35 mouse cellular contexts compared by ENCODE assay signal in the genomic region with DNA sequence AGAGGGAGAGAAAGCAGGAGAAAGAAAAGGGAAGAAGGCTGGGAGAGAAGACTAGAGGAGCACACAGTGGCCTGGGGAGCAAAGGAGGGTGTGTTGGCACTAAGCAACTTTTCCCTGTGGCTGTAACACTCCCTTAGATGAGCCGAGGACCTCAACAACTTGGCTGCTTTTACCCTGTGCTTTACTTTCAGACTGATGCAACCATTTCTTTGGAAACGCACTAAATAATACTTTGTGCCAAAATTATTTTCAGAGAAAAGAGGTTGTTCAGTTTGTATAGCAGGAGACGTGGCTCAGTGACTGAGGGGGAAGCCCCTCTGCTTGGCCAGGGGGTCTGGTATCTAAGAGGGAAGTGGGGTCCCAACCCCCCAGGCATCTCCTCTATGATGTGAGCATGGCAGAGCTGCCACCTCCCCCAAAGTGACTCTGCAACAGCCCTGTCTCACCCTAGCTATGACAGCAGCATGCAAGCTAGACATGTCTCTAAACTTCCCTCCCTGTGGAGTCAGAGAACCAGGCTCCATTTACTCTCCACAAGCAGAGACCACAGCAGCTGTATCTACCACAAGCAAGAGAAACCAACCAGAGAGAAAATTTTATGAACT. TPM values are rescaled to one million over a fixed set of nuclear protein-coding genes. Genes with fewer than 3 reads are reported as not detected.
A peak's percentile ranks its signal among the peaks of the same experiment; 100 is the strongest.
DNase-seq lines count a peak whose midpoint lies in the region; ATAC-seq lines count a peak whose summit lies in the region.
"Had no signal": no experiment of that assay in that cellular context is flagged by ENCODE, and none has a peak within 500 bp of the region (broad histone marks: within the 10 kb centered on the region; RNA-seq: fewer than 3 reads in every experiment).

No protein-coding gene starts in this region.

- no peaks in the 10 kb centered on the region for H3K27me3 ChIP-seq in intestine, embryonic 14.5 days (replicated peaks; ENCODE audit: control insufficient read depth, insufficient read depth, low read length)
- no peaks in the 10 kb centered on the region for H3K27me3 ChIP-seq in intestine, embryonic 15.5 days (replicated peaks)
- no peaks in the 10 kb centered on the region for H3K27me3 ChIP-seq in midbrain, embryonic 10.5 days (ENCODE audit: low read depth, poor library complexity, severe bottlenecking)
- no peaks in the 10 kb centered on the region for H3K27me3 ChIP-seq in midbrain, embryonic 13.5 days
- H3K27me3 ChIP-seq in limb, embryonic 11.5 days (ENCODE audit: control insufficient read depth, insufficient read depth, low read length): no peaks in the 10 kb centered on the region
- H3K27me3 ChIP-seq: embryonic facial prominence, embryonic 12.5 days; forebrain, embryonic 12.5 days; heart, embryonic 13.5 days; hindbrain, embryonic 12.5 days; midbrain, embryonic 12.5 days had no signal

- H3K27ac ChIP-seq in intestine, embryonic 14.5 days (ENCODE audit: low read depth): no peak overlapping the region
- H3K27ac ChIP-seq in intestine, embryonic 15.5 days: no peak overlapping the region
- no peak overlapping the region for H3K27ac ChIP-seq in midbrain, embryonic 10.5 days (replicated peaks)
- no peak overlapping the region for H3K27ac ChIP-seq in midbrain, embryonic 13.5 days
- no peak overlapping the region for H3K27ac ChIP-seq in limb, embryonic 11.5 days (replicated peaks; ENCODE audit: low read depth, low read length)
- H3K27ac ChIP-seq: embryonic facial prominence, embryonic 12.5 days; forebrain, embryonic 12.5 days; heart, embryonic 13.5 days; hindbrain, embryonic 12.5 days; kidney, postnatal 0 days; left cerebral cortex, adult 2 months; macrophage; midbrain, embryonic 12.5 days had no signal

- H3K36me3 ChIP-seq in intestine, embryonic 14.5 days (ENCODE audit: control insufficient read depth, insufficient read depth, low read length): no peaks in the 10 kb centered on the region
- H3K36me3 ChIP-seq in intestine, embryonic 15.5 days: no peaks in the 10 kb centered on the region
- no peaks in the 10 kb centered on the region for H3K36me3 ChIP-seq in midbrain, embryonic 10.5 days
- H3K36me3 ChIP-seq in midbrain, embryonic 13.5 days: no peaks in the 10 kb centered on the region
- no peaks in the 10 kb centered on the region for H3K36me3 ChIP-seq in limb, embryonic 11.5 days (ENCODE audit: control insufficient read depth, insufficient read depth, low read length)
- H3K36me3 ChIP-seq: embryonic facial prominence, embryonic 12.5 days; forebrain, embryonic 12.5 days; heart, embryonic 13.5 days; hindbrain, embryonic 12.5 days; midbrain, embryonic 12.5 days had no signal

- H3K4me2 ChIP-seq in intestine, embryonic 14.5 days (ENCODE audit: low read length): no peak overlapping the region
- no peak overlapping the region for H3K4me2 ChIP-seq in intestine, embryonic 15.5 days (replicated peaks)
- no peak overlapping the region for H3K4me2 ChIP-seq in midbrain, embryonic 13.5 days (replicated peaks)
- H3K4me2 ChIP-seq in limb, embryonic 11.5 days (ENCODE audit: low read depth, severe bottlenecking): no peak overlapping the region
- H3K4me2 ChIP-seq: embryonic facial prominence, embryonic 12.5 days; forebrain, embryonic 12.5 days; heart, embryonic 13.5 days; hindbrain, embryonic 12.5 days; midbrain, embryonic 12.5 days had no signal

- DNase-seq in adrenal gland, adult 2 months: peak; percentile 21
- DNase-seq in adrenal gland, postnatal 4 days (ENCODE audit: low spot score in 2 of 2): no peak
- DNase-seq in intestine, embryonic 14.5 days (ENCODE audit: low spot score): peak; percentile 31
- peak; percentile 6 for DNase-seq in midbrain, embryonic 10.5 days (ENCODE audit: low spot score)
- peak; percentile 10 for DNase-seq in limb, embryonic 11.5 days (ENCODE audit: low spot score)
- DNase-seq: cerebellum, adult 11-12 months; cerebellum, postnatal 10 days; gastrocnemius, postnatal 10 days; heart, postnatal 14 days; kidney, adult 18-20 months; layer of hippocampus, adult 9-11 months; liver; thymus, adult 18-20 months; thymus, postnatal 36 days had no signal

- no peaks in the 10 kb centered on the region for H3K4me1 ChIP-seq in intestine, embryonic 14.5 days (replicated peaks; ENCODE audit: control insufficient read depth, insufficient read depth, low read length)
- H3K4me1 ChIP-seq in intestine, embryonic 15.5 days (replicated peaks): no peaks in the 10 kb centered on the region
- H3K4me1 ChIP-seq in midbrain, embryonic 10.5 days: no peaks in the 10 kb centered on the region
- no peaks in the 10 kb centered on the region for H3K4me1 ChIP-seq in midbrain, embryonic 13.5 days (replicated peaks)
- no peaks in the 10 kb centered on the region for H3K4me1 ChIP-seq in limb, embryonic 11.5 days (ENCODE audit: control insufficient read depth, insufficient read depth, low read length)
- H3K4me1 ChIP-seq: embryonic facial prominence, embryonic 12.5 days; forebrain, embryonic 12.5 days; heart, embryonic 13.5 days; hindbrain, embryonic 12.5 days; midbrain, embryonic 12.5 days had no signal

- no peak for ATAC-seq in intestine, embryonic 14.5 days (replicated peaks; ENCODE audit: low FRiP score, low TSS enrichment, low read depth)
- ATAC-seq in intestine, embryonic 15.5 days: no peak
- ATAC-seq in midbrain, embryonic 13.5 days: no peak
- ATAC-seq in limb, embryonic 11.5 days (ENCODE audit: insufficient number of reproducible peaks, low FRiP score, low TSS enrichment, low read depth): no peak
- ATAC-seq: activated CD4-positive, CD25-positive, alpha-beta regulatory T cell, adult 4 months had no signal

- 74% methylated on average over 3 of the region's 3 CpGs for WGBS in intestine, embryonic 14.5 days
- WGBS in intestine, embryonic 15.5 days: 80% methylated on average over 3 of the region's 3 CpGs
- WGBS in midbrain, embryonic 10.5 days: 84% methylated on average over 3 of the region's 3 CpGs
- WGBS in midbrain, embryonic 13.5 days: 82% methylated on average over 3 of the region's 3 CpGs
- 88% methylated on average over 3 of the region's 3 CpGs for WGBS in limb, embryonic 11.5 days

- H3K9ac ChIP-seq in intestine, embryonic 14.5 days (ENCODE audit: low read length): no peak overlapping the region
- H3K9ac ChIP-seq in intestine, embryonic 15.5 days: no peak overlapping the region
- H3K9ac ChIP-seq in midbrain, embryonic 13.5 days (replicated peaks): no peak overlapping the region
- H3K9ac ChIP-seq in limb, embryonic 11.5 days (ENCODE audit: low read length): no peak overlapping the region
- H3K9ac ChIP-seq: embryonic facial prominence, embryonic 12.5 days; forebrain, embryonic 12.5 days; heart, embryonic 13.5 days; hindbrain, embryonic 12.5 days; midbrain, embryonic 12.5 days had no signal

- H3K9me3 ChIP-seq in intestine, embryonic 14.5 days (ENCODE audit: control insufficient read depth, low read length): no peaks in the 10 kb centered on the region
- H3K9me3 ChIP-seq in intestine, embryonic 15.5 days: no peaks in the 10 kb centered on the region
- no peaks in the 10 kb centered on the region; the same call in 1 of the 2 replicates for H3K9me3 ChIP-seq in midbrain, embryonic 10.5 days (replicated peaks)
- no peaks in the 10 kb centered on the region for H3K9me3 ChIP-seq in midbrain, embryonic 13.5 days
- H3K9me3 ChIP-seq in limb, embryonic 11.5 days (ENCODE audit: control insufficient read depth, low read length): no peaks in the 10 kb centered on the region
- H3K9me3 ChIP-seq: embryonic facial prominence, embryonic 12.5 days; forebrain, embryonic 12.5 days; heart, embryonic 13.5 days; hindbrain, embryonic 12.5 days; midbrain, embryonic 12.5 days had no signal

- no peak overlapping the region for H3K4me3 ChIP-seq in intestine, embryonic 14.5 days (ENCODE audit: low read depth, low read length)
- H3K4me3 ChIP-seq in intestine, embryonic 15.5 days (replicated peaks): no peak overlapping the region
- H3K4me3 ChIP-seq in midbrain, embryonic 10.5 days: no peak overlapping the region
- no peak overlapping the region for H3K4me3 ChIP-seq in midbrain, embryonic 13.5 days (replicated peaks)
- no peak overlapping the region for H3K4me3 ChIP-seq in limb, embryonic 11.5 days (ENCODE audit: low read depth, low read length)
- H3K4me3 ChIP-seq: embryonic facial prominence, embryonic 12.5 days; forebrain, embryonic 12.5 days; heart, embryonic 13.5 days; hindbrain, embryonic 12.5 days; left cerebral cortex, adult 2 months; midbrain, embryonic 12.5 days had no signal

RNA-seq across cellular contexts. Expression of a gene that starts 0.5 kb away (rescaled TPM):
- total RNA-seq in adrenal gland, adult 2 months (2021): 10 to 100 TPM; 20.6 to 23.9 TPM
- 8.6 and 9.8 TPM in 2 replicates for polyA plus RNA-seq in adrenal gland, adult 2 months (2012; rRNA removed)
- total RNA-seq in adrenal gland, postnatal 4 days (2021): 1 to 10 TPM; 2.0 to 3.2 TPM
- polyA plus RNA-seq in intestine, embryonic 14.5 days (2014; fragmentation: Nextera tagmentation; extraction: Ambion mirVana): not detected in 2 replicates
- polyA plus RNA-seq in intestine, embryonic 15.5 days (2015; fragmentation: Nextera tagmentation; extraction: Ambion mirVana): not detected in 2 replicates
- polyA plus RNA-seq in midbrain, embryonic 10.5 days (2016; fragmentation: Nextera tagmentation; extraction: Ambion mirVana): not detected in 2 replicates
- polyA plus RNA-seq in midbrain, embryonic 13.5 days (2015; fragmentation: Nextera tagmentation; extraction: Ambion mirVana): not detected in 2 replicates
- polyA plus RNA-seq in limb, embryonic 11.5 days (2014; fragmentation: Nextera tagmentation; extraction: Ambion mirVana): not detected in 2 replicates
- total RNA-seq: granulocyte monocyte progenitor cell, adult 5-6 weeks; left cerebral cortex, adult 2 months; left cerebral cortex, postnatal 36 days; monocyte, adult 5-6 weeks had no signal
- polyA plus RNA-seq: activated CD4-positive, CD25-positive, alpha-beta regulatory T cell, adult 4 months; embryonic facial prominence, embryonic 12.5 days; forebrain, embryonic 12.5 days; heart, embryonic 13.5 days; hindbrain, embryonic 12.5 days; macrophage; midbrain, embryonic 12.5 days; neural tube, embryonic 11.5 days; stomach, embryonic 14.5 days had no signal

RNA-seq across cellular contexts. Expression of a gene that starts 25.3 kb away (rescaled TPM):
- total RNA-seq in adrenal gland, adult 2 months (2021): 1 to 10 TPM in 1 of 2 experiments, not detected in 1; 1.7 TPM
- polyA plus RNA-seq in adrenal gland, adult 2 months (2012; rRNA removed): 0.35 TPM in 1 of 2 replicates, not detected in the other
- under 1 TPM in 1 of 2 experiments, not detected in 1; 0.70 TPM for total RNA-seq in adrenal gland, postnatal 4 days (2021)
- 0.13 TPM in 1 of 2 replicates, not detected in the other for polyA plus RNA-seq in intestine, embryonic 14.5 days (2014; fragmentation: Nextera tagmentation; extraction: Ambion mirVana)
- not detected in 2 replicates for polyA plus RNA-seq in intestine, embryonic 15.5 days (2015; fragmentation: Nextera tagmentation; extraction: Ambion mirVana)
- polyA plus RNA-seq in midbrain, embryonic 10.5 days (2016; fragmentation: Nextera tagmentation; extraction: Ambion mirVana): not detected in 2 replicates
- polyA plus RNA-seq in midbrain, embryonic 13.5 days (2015; fragmentation: Nextera tagmentation; extraction: Ambion mirVana): not detected in 2 replicates
- not detected in 2 replicates for polyA plus RNA-seq in limb, embryonic 11.5 days (2014; fragmentation: Nextera tagmentation; extraction: Ambion mirVana)
- total RNA-seq: gastrocnemius, postnatal 10 days; granulocyte monocyte progenitor cell, adult 5-6 weeks; heart, postnatal 14 days; left cerebral cortex, adult 2 months; left cerebral cortex, postnatal 36 days; monocyte, adult 5-6 weeks had no signal
- polyA plus RNA-seq: activated CD4-positive, CD25-positive, alpha-beta regulatory T cell, adult 4 months; embryonic facial prominence, embryonic 12.5 days; forebrain, embryonic 12.5 days; frontal cortex, adult 2 months; hindbrain, embryonic 12.5 days; kidney, postnatal 0 days; large intestine, adult 2 months; midbrain, embryonic 12.5 days; neural tube, embryonic 11.5 days had no signal

RNA-seq across cellular contexts. Expression of a gene that starts 40.6 kb away (rescaled TPM):
- total RNA-seq in adrenal gland, adult 2 months (2021): not detected
- not detected in 2 replicates for polyA plus RNA-seq in adrenal gland, adult 2 months (2012; rRNA removed)
- total RNA-seq in adrenal gland, postnatal 4 days (2021): not detected
- polyA plus RNA-seq in intestine, embryonic 14.5 days (2014; fragmentation: Nextera tagmentation; extraction: Ambion mirVana): not detected in 2 replicates
- polyA plus RNA-seq in intestine, embryonic 15.5 days (2015; fragmentation: Nextera tagmentation; extraction: Ambion mirVana): not detected in 2 replicates
- polyA plus RNA-seq in midbrain, embryonic 10.5 days (2016; fragmentation: Nextera tagmentation; extraction: Ambion mirVana): not detected in 2 replicates
- polyA plus RNA-seq in midbrain, embryonic 13.5 days (2015; fragmentation: Nextera tagmentation; extraction: Ambion mirVana): not detected in 2 replicates
- not detected in 2 replicates for polyA plus RNA-seq in limb, embryonic 11.5 days (2014; fragmentation: Nextera tagmentation; extraction: Ambion mirVana)
- total RNA-seq: adrenal gland, postnatal 36 days; gastrocnemius, postnatal 10 days; granulocyte monocyte progenitor cell, adult 5-6 weeks; heart, postnatal 14 days; left cerebral cortex, adult 2 months; left cerebral cortex, postnatal 36 days; monocyte, adult 5-6 weeks had no signal
- polyA plus RNA-seq: activated CD4-positive, CD25-positive, alpha-beta regulatory T cell, adult 4 months; embryonic facial prominence, embryonic 12.5 days; forebrain, embryonic 12.5 days; frontal cortex, adult 2 months; heart, embryonic 13.5 days; hindbrain, embryonic 12.5 days; kidney, postnatal 0 days; large intestine, adult 2 months; liver, embryonic 16.5 days; macrophage; midbrain, embryonic 12.5 days; neural tube, embryonic 11.5 days; spleen, adult 2 months; stomach, embryonic 14.5 days had no signal

RNA-seq across cellular contexts. Expression of a gene that starts 52.2 kb away (rescaled TPM):
- under 1 TPM in 1 of 2 experiments, not detected in 1; 0.75 TPM for total RNA-seq in adrenal gland, adult 2 months (2021)
- not detected in 2 replicates for polyA plus RNA-seq in adrenal gland, adult 2 months (2012; rRNA removed)
- total RNA-seq in adrenal gland, postnatal 4 days (2021): under 1 TPM; 0.22 to 0.51 TPM
- polyA plus RNA-seq in intestine, embryonic 14.5 days (2014; fragmentation: Nextera tagmentation; extraction: Ambion mirVana): not detected in 2 replicates
- not detected in 2 replicates for polyA plus RNA-seq in intestine, embryonic 15.5 days (2015; fragmentation: Nextera tagmentation; extraction: Ambion mirVana)
- polyA plus RNA-seq in midbrain, embryonic 10.5 days (2016; fragmentation: Nextera tagmentation; extraction: Ambion mirVana): not detected in 2 replicates
- polyA plus RNA-seq in midbrain, embryonic 13.5 days (2015; fragmentation: Nextera tagmentation; extraction: Ambion mirVana): not detected in 2 replicates
- not detected in 2 replicates for polyA plus RNA-seq in limb, embryonic 11.5 days (2014; fragmentation: Nextera tagmentation; extraction: Ambion mirVana)
- total RNA-seq: gastrocnemius, postnatal 10 days; granulocyte monocyte progenitor cell, adult 5-6 weeks; heart, postnatal 14 days; left cerebral cortex, adult 2 months; left cerebral cortex, postnatal 36 days; monocyte, adult 5-6 weeks had no signal
- polyA plus RNA-seq: activated CD4-positive, CD25-positive, alpha-beta regulatory T cell, adult 4 months; embryonic facial prominence, embryonic 12.5 days; forebrain, embryonic 12.5 days; frontal cortex, adult 2 months; heart, embryonic 13.5 days; hindbrain, embryonic 12.5 days; kidney, postnatal 0 days; large intestine, adult 2 months; macrophage; midbrain, embryonic 12.5 days; neural tube, embryonic 11.5 days; spleen, adult 2 months; stomach, embryonic 14.5 days had no signal

Comparison
In these comparisons a context has a peak if more than half of its experiments do, and no peak if none do; other contexts are left out.
1. DNase-seq: peak in adrenal gland, adult 2 months (single experiment), intestine, embryonic 14.5 days (single experiment), midbrain, embryonic 10.5 days (single experiment) and limb, embryonic 11.5 days (single experiment); none in adrenal gland, postnatal 4 days (0 of 2).